Mouse (Mus musculus) forebrain, embryonic 11.5 days (tissue): ENCODE data around the gene Rpl13a. TPM values are rescaled to one million over a fixed set of nuclear protein-coding genes. Genes with fewer than 3 reads are reported as not detected.

Experiments
- ATAC-seq: fragments of 200-750 bp; cut with Nextera tagmentation; replicated peaks from 2 replicates; pipeline ENCODE4 v1.8.0; 2017; ENCODE audit warnings: moderate TSS enrichment; ENCODE audit not compliant: low FRiP score
- DNase-seq: peaks from one replicate; pipeline ENCODE4 v3.0.0-alpha.2; 2017; ENCODE audit warnings: low spot score
- H3K27ac ChIP-seq: fragments of 300-500 bp; sonication (generic); 2 replicates; pipeline ENCODE4 v1.5.1; 2014; ENCODE audit warnings: low read depth, low read length
- H3K27me3 ChIP-seq: fragments of 300-500 bp; sonication (generic); 2 replicates; pipeline ENCODE4 v1.6.1; 2014; ENCODE audit warnings: mild to moderate bottlenecking, low read length, mixed read lengths; ENCODE audit not compliant: control insufficient read depth, insufficient read depth
- H3K36me3 ChIP-seq: fragments of 300-500 bp; sonication (generic); 2 replicates; pipeline ENCODE4 v1.6.1; 2014; ENCODE audit warnings: mild to moderate bottlenecking, low read length, moderate library complexity, mixed read lengths; ENCODE audit not compliant: control insufficient read depth, insufficient read depth
- H3K4me1 ChIP-seq: fragments of 300-500 bp; sonication (generic); replicated peaks from 2 replicates; pipeline ENCODE4 v1.6.1; 2014; ENCODE audit warnings: low read length, mixed read lengths; ENCODE audit not compliant: control insufficient read depth, insufficient read depth
- H3K4me2 ChIP-seq: fragments of 300-500 bp; sonication (generic); 2 replicates; pipeline ENCODE4 v1.6.1; 2014; ENCODE audit warnings: low read depth, mild to moderate bottlenecking, low read length, moderate library complexity, mixed read lengths; ENCODE audit not compliant: severe bottlenecking
- H3K4me3 ChIP-seq: fragments of 300-500 bp; sonication (generic); 2 replicates; pipeline ENCODE4 v1.5.1; 2014; ENCODE audit warnings: low read depth, low read length
- H3K9ac ChIP-seq: fragments of 300-500 bp; sonication (generic); 2 replicates; pipeline ENCODE4 v1.6.1; 2014; ENCODE audit warnings: low read length
- H3K9me3 ChIP-seq: fragments of 300-500 bp; sonication (generic); 2 replicates; pipeline ENCODE4 v1.6.1; 2016; ENCODE audit warnings: low read length, mixed read lengths; ENCODE audit not compliant: control insufficient read depth
- WGBS: fragments of 180-500 bp; shearing (Covaris S2); extraction: QIAGEN DNeasy Blood & Tissue Kit; methylation state at CpG from one replicate; pipeline ENCODE4 v1.1.7; 2014; 5-methylcytosine and 5-hydroxymethylcytosine counted together
- polyA plus RNA-seq: library from polyadenylated mRNA; unstranded; fragments of >200 nt; fragmentation: Nextera tagmentation; extraction: Ambion mirVana; gene quantifications from 2 replicates; pipeline ENCODE4 v1.2.1, GENCODE M21; 2014

Rpl13a gene
- polyA plus RNA-seq, 1 experiment from 2014 or later: 1,164 TPM

DNA sequence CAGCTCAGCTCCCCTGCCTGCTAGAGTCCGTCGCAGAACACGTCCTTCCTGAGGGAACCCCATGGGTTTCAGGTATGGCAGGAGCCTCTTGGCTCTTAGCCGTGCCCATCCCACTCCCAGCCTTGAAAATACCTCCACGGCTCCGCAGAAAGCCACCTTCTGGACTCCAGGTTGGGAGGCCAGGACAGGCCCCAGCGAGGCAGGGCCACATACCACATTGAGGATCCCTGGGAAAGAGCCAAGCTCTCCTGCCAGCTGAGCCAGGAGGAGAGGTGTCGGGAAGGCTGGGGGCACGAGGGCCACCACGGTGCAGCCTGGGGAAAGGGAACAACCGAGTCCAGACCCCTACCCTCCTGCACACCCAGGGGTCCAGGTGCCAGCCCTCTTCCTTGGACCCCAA is 18.7 kb upstream of the Rpl13a start:
- Histone ChIP-seq H3K4me1 (no peaks in the 10 kb centered on the region; the same call in 1 of the 2 replicates), H3K9me3 (no peaks in the 10 kb centered on the region), H3K9ac (no peak overlapping the region), H3K36me3 (no peaks in the 10 kb centered on the region; the same call in 1 of the 2 replicates), H3K4me2 (no peak overlapping the region), H3K27me3 (no peaks in the 10 kb centered on the region), H3K27ac (no peak overlapping the region), H3K4me3 (no peak overlapping the region)
- DNase-seq (no peak), ATAC-seq (no peak)
- WGBS: 96% methylated on average over 11 of the region's 11 CpGs

DNA sequence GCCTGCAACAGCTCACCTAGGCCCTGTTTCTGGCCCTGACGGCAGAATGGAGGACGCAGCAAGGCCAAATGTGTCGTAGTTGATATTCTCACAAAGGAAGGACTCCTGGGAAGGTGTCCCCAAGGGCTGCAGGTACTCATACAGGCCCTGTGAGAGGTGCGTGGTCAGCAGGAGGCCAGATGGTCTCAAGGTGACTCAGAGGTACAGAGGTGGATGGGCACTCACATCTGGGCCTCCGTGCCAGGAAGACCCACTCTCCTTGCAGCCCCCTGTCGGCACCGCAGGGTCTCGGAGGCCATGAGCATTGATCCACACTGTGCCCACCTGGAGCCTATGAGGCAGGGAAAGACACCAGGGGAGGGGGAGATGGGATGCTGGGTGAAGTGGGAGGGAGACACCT is 16.9 kb upstream of the Rpl13a start:
- no peak for DNase-seq
- Histone ChIP-seq H3K36me3 (no peaks in the 10 kb centered on the region; the same call in 1 of the 2 replicates), H3K27me3 (no peaks in the 10 kb centered on the region), H3K9ac (no peak overlapping the region), H3K4me1 (no peaks in the 10 kb centered on the region), H3K9me3 (no peaks in the 10 kb centered on the region), H3K4me3 (no peak overlapping the region), H3K27ac (no peak overlapping the region), H3K4me2 (no peak overlapping the region)
- 95% methylated on average over 8 of the region's 8 CpGs for WGBS
- ATAC-seq: no peak

DNA sequence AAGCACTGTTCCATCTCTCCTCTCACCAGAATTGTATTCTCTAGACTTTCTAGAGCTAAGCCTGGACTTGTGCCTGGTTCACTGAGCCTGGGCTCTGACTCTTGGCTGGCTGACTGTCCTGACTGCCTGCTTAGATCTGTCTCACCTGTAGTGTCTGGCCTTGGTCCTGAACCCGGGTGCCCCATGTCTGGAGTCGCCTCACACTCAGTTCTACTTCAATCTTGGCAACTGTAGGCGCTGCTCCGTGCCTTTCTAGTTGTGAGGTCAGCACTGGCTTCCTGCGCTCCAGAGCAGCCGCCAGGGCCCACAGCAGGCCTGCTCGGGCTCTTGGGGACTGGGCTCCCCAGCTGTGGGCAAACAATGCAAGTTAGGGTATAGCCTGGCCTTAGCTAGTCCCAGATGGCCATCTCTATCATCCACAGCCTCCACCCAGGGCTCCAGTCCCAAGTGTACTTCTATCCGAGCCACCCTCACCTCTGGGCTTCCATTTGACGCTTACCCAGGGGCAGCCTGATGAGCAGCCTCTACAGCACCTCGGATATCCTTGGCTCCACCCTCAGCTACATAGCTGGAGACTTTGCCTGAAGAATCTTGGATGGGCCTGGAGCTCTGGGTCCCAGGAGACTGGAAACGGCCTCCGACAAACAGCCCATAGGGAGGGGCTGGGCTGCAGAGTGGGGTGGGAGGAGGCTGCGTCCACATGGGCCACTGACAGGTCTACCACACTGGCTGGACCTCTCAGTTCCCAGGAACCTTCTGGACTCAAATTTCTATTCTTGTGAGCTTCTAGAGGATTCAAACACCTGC is 16.0 kb upstream of the Rpl13a start:
- Histone ChIP-seq H3K4me1 (no peaks in the 10 kb centered on the region), H3K9me3 (no peaks in the 10 kb centered on the region), H3K4me3 (no peak overlapping the region), H3K36me3 (no peaks in the 10 kb centered on the region; the same call in 1 of the 2 replicates), H3K9ac (no peak overlapping the region), H3K27ac (no peak overlapping the region), H3K27me3 (no peaks in the 10 kb centered on the region), H3K4me2 (no peak overlapping the region)
- ATAC-seq (no peak), DNase-seq (no peak)
- WGBS: 87% methylated on average over 13 of the region's 13 CpGs

- WGBS: 89% methylated on average over 5 of the region's 5 CpGs
- Histone ChIP-seq H3K36me3 (no peaks in the 10 kb centered on the region; the same call in 1 of the 2 replicates), H3K27ac (no peak overlapping the region), H3K9me3 (no peaks in the 10 kb centered on the region), H3K4me2 (no peak overlapping the region), H3K4me3 (no peak overlapping the region), H3K4me1 (no peaks in the 10 kb centered on the region), H3K27me3 (0 out of 2 replicates have a peak, but pooled peaks cover 2% of the 10 kb centered on the region), H3K9ac (no peak overlapping the region; the same call in 1 of the 2 replicates)
- no peak for DNase-seq
- ATAC-seq: no peak
These were observed 13.4 kb upstream of the Rpl13a start for GRCm38 (mm10) chr7:45141914-45142313.

- no peaks in the 10 kb centered on the region; the same call in 1 of the 2 replicates for H3K36me3 ChIP-seq
- 94% methylated on average over 3 of the region's 3 CpGs for WGBS
- no peak for ATAC-seq
These were observed 12.8 kb upstream of the Rpl13a start for GRCm38 (mm10) chr7:45141319-45141718.

GRCm38 (mm10) chr7:45139904-45140723 is 11.6 kb upstream of the Rpl13a start:
- Histone ChIP-seq H3K9ac (no peak overlapping the region), H3K4me3 (no peak overlapping the region), H3K27ac (no peak overlapping the region), H3K27me3 (peaks cover 2% of the 10 kb centered on the region; the same call in 1 of the 2 replicates), H3K9me3 (no peaks in the 10 kb centered on the region), H3K36me3 (no peaks in the 10 kb centered on the region), H3K4me1 (peaks cover 4% of the 10 kb centered on the region; the same call in 1 of the 2 replicates), H3K4me2 (no peak overlapping the region)
- ATAC-seq: no peak
- 81% methylated on average over 8 of the region's 8 CpGs for WGBS
- DNase-seq: no peak

More at GRCm38 (mm10) chr7:45141319-45141718, 12.8 kb upstream of the Rpl13a start:
- no peak overlapping the region for H3K4me3 ChIP-seq
- H3K27ac ChIP-seq: no peak overlapping the region
- no peaks in the 10 kb centered on the region for H3K9me3 ChIP-seq
- no peak overlapping the region for H3K4me2 ChIP-seq
- no peak for DNase-seq
- H3K4me1 ChIP-seq: peaks cover under 1% of the 10 kb centered on the region; the same call in 1 of the 2 replicates
- no peak overlapping the region for H3K9ac ChIP-seq
- 0 out of 2 replicates have a peak, but pooled peaks cover 2% of the 10 kb centered on the region for H3K27me3 ChIP-seq

DNA sequence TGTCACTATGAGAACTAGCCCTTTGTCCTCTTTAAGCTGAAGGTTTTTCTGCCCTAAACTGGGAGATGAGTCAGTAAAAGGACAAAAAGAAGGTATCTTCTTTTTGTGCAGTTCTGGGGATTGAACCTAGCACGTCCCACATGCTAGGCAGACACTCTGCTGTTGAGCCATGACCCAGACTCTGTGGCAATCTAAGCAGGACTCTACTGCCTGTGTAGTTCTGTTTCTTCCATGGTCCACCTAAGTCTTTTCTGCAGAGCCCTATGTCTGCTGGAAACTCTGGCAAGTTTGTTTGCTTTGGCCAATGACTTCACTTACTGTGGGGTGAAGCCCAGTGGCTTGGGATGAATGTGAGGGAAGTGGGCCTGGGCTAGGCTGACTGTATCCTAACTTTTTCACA is 9.8 kb upstream of the Rpl13a start:
- H3K4me1 ChIP-seq: peaks cover 4% of the 10 kb centered on the region; the same call in 1 of the 2 replicates
- no peak overlapping the region for H3K9ac ChIP-seq
- no peaks in the 10 kb centered on the region for H3K9me3 ChIP-seq
- H3K27ac ChIP-seq: no peak overlapping the region
- DNase-seq (no peak), ATAC-seq (no peak)
- H3K4me2 ChIP-seq: no peak overlapping the region
- H3K4me3 ChIP-seq: no peak overlapping the region
- WGBS: 79% methylated on average over 1 of the region's 1 CpGs
- no peaks in the 10 kb centered on the region for H3K36me3 ChIP-seq
- H3K27me3 ChIP-seq: peaks cover 2% of the 10 kb centered on the region; the same call in 1 of the 2 replicates

DNA sequence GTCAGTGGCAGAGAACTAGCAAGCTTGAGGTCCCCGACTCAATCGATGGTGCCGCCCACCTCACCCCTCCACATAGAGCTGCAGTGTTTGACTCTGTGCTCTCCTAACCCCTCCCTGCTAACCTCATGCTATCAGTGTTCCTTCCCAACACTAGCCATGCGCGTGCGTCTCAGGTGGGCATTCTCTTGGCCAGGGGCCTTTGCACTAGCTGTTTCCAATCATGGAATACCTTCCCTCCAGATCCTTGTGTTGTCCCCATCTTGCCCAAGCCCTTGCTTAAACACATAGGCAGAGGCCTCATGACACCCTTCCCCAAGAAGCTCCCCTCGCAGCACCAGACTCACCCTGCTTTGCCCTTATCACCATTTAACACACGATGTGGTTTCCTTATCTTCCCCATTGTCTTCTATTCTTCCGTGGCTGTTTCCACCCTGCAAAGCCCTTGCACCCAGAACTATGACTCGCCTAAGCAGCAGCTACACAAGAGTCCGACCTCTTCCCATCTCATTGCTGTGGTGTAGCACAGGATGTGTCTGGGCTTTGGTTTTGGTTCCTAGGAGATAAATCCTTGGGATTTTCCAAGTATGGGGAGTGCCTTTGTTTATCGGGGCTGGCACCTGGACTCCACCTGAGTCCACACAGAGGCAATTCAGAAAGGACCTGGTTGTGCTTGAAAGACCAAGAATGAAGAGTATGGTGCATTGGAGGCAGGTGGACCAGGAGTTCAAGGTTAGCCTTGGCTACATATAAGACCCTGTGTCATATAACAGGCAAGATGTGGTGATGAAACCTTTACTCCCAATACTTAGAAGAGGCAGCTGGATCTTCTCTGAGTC is 8.8 kb upstream of the Rpl13a start:
- 83% methylated on average over 12 of the region's 12 CpGs for WGBS
- Histone ChIP-seq H3K9ac (no peak overlapping the region), H3K27me3 (peaks cover 2% of the 10 kb centered on the region; the same call in 1 of the 2 replicates), H3K4me1 (peaks cover 4% of the 10 kb centered on the region; the same call in 1 of the 2 replicates), H3K4me2 (no peak overlapping the region), H3K4me3 (no peak overlapping the region), H3K36me3 (no peaks in the 10 kb centered on the region), H3K9me3 (no peaks in the 10 kb centered on the region), H3K27ac (no peak overlapping the region)
- ATAC-seq (no peak), DNase-seq (no peak)
